Mouse (Mus musculus) brain, embryonic 18.5 days (tissue): ENCODE data around the gene Tpr.

Experiments
- DNase-seq: peaks from one replicate; pipeline ENCODE4 v3.0.0-alpha.2; 2012; ENCODE audit warnings: low read depth, low spot score

Tpr gene

GRCm38 (mm10) chr1:150392638-150393487 lies at the start of gene Tpr, which contains the start of gene Odr4:
Gene Tpr, plus strand, starts transcription at chr1:150392838.
Gene Odr4, minus strand, starts transcription at chr1:150393080.
- DNase-seq, result peak; percentile 98

- DNase-seq, result no peak
Measured at GRCm38 (mm10) chr1:150360864-150361263, 31.8 kb upstream of the Tpr start.

DNA sequence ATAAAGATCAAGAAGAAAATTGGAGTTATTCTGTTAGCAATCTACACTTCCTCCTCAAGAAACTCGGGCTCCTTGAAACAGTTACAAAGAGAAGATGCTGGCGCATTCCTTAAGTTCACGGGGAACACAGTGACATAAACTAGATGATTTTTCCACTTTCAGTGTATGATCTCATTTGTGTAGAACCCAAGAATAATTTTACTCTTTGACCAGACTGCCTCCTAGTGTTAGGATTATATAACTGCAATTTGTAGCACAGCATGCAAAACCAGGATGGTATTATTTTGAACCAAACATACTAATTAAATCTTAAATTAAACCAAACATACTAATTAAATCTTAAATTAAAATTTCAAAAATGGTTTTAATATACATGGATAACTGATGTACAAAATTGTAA lies 19.7 kb upstream of the Tpr start:
- DNase-seq, result no peak

DNA sequence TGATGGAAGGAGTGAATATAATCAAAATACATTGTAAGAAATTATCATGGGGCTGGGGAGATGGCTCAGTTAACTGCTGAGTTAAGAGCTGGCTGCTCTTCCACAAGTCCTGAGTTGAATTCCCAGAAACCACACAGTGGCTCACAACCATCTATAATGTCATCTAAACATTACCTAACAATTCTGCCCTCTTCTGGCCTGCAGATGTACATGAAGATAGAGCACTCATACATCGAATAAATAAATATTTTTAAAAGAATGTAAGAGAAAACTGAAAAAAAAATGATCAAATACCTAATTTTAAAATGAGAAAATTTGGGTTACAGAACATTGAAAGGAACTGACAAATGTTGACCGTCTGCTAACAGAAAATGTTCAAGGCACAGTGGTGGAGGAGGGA lies 18.4 kb upstream of the Tpr start:
- DNase-seq, result no peak

DNA sequence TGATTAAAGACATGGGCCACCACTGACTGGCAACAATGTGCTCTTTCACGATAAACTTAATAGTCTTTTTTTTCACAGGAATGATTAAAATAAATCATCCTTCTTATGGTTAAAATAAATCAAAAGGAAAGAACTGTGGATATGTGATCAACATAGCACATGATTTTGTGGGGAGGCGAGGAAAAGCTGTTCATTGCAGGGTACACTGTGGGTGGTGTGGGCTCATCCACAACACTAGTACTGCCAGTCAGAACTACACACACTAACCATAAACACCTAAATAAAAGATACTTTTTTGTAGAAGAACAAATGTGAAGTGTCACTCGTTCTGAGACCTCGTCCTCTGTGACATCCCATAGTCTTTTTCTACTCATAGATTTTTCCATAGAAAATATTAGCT lies 8.5 kb upstream of the Tpr start:
- no peak for DNase-seq

GRCm38 (mm10) chr1:150387572-150387971 lies 5.1 kb upstream of the Tpr start:
- DNase-seq, result no peak

DNA sequence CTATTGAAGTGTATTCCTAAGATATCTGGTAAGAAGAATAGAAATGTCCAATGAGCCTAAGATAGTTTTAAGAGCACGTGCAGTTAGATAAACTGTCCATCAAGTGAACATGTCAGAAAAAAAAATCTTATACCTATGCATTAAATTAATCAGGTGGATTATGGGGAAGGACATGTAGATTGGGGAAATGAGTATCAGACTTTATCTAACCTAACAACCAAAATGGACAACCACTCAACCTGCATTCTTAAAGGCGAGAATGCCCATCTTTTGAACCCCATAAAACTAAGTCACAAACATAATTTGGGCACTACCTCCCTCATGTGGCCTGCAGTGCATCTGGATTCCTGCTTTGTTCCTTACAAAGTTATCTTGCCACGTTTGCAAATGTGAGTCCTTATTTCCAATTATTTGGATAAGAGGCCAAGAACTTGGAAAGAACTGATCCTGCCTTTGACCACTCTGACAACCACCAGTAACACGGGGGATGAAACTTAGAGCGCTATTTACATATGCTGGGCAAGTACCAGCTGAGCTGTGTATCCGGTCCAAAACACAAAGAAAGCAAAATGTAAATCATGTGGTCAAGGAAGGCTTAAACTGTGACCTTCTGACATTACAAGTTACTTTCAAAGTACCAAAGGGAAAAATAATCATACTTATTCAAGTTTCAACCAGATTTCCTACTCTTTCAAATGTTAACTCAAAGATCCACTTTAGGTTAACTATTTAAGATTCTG lies 3.1 kb upstream of the Tpr start:
- DNase-seq, result no peak

DNA sequence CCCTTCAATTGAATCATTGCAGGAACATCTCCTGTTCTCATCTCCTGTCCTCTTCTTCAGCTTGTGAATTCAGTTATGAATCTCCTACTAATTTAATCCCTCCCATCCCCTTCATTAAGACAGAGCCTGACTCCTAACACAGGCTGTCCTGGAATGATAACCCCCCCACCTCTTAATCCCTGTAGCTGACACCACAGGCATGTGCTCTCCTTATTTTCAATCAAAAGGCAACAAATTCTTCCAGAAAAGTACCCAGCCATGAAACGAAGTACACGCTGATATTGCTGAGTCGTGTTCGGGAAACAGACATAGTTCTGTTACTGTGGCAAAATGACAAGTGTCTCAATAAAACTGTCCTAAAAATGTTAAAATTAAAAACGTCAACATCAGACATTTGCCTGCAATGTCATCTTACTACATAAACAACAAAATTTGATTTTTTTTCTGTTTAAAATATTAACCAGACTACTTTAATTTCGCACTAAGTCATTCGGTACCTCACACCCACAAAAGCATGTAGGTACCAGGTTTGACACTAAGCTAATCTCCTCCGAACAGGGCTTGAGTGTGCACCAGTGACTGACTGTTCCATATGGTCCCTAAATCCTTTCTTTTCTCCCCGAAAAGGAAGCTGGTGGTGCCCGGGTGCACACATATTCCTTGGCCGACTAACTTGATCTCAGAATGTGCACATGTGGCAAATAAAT lies 554 bp upstream of the Tpr start:
- DNase-seq, result no peak

GRCm38 (mm10) chr1:150393488-150393852 lies 832 bp downstream of the Tpr start:
- DNase-seq, result no peak

- DNase-seq, result no peak
Measured at GRCm38 (mm10) chr1:150396001-150396400, 3.4 kb downstream of the Tpr start.

DNA sequence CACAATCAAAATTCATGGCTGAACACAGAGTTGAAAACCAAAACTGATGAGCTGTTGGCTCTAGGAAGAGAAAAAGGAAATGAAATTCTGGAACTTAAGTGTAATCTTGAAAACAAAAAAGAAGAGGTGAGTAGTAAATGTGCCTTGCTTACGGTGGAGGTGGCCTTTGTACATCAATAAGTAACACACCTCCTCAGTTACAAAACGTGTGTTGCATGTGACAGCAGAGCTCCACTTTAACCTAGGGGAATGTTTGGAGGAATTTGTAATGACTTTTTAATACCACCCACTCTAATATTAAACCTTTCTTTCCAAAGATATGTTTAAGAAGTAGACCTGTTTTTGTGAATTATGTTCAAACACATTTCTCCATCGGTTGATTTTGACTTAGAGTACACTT lies 11.3 kb downstream of the Tpr start:
- DNase-seq, result no peak

- DNase-seq, result no peak
Measured at GRCm38 (mm10) chr1:150404555-150404954, 11.9 kb downstream of the Tpr start.

- DNase-seq, result no peak
Measured at GRCm38 (mm10) chr1:150407285-150407684, 14.6 kb downstream of the Tpr start.

GRCm38 (mm10) chr1:150409996-150410395 lies 17.4 kb downstream of the Tpr start:
- DNase-seq, result no peak

GRCm38 (mm10) chr1:150416006-150416405 lies 23.4 kb downstream of the Tpr start:
- DNase-seq, result no peak

DNA sequence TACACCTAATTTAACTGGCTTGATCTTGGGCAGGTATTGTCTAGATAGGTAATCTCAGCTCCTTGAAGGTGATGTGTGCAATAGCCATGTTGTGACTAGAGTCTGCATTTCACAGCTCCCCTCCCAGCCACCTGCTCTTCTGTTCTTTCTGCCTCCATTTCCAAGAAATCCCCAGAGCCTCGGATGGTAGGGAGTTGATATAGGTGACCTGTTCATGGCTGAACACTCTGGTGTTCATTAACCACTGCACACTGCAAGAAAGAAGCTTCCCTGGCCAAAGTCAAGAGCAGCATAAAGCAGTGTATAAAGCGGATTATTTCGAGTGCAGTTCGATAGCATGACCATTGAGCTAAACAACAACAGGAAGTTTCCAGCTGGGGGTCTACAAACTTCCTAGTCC lies 25.8 kb downstream of the Tpr start:
- DNase-seq, result no peak

GRCm38 (mm10) chr1:150425665-150426064 lies 33.0 kb downstream of the Tpr start:
- DNase-seq, result no peak

DNA sequence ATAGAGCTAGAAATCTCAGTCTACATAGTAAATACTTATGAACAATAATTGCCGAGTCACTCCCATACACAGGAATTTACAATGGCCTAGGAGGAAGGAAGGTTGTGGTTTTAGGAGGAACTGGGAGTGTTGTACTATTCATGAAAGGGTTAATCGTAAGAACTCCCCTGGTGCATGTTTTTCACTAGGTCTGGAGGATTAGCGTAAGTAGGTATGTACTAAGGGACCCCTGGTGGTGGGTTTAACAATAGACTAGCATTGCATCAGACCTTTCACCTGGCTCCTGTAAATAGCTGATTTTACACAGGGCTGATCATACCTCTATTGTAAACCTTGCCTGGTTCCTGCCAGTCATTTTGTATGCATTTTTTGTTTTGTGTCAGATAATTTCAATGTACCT lies 33.6 kb downstream of the Tpr start:
- no peak for DNase-seq

DNA sequence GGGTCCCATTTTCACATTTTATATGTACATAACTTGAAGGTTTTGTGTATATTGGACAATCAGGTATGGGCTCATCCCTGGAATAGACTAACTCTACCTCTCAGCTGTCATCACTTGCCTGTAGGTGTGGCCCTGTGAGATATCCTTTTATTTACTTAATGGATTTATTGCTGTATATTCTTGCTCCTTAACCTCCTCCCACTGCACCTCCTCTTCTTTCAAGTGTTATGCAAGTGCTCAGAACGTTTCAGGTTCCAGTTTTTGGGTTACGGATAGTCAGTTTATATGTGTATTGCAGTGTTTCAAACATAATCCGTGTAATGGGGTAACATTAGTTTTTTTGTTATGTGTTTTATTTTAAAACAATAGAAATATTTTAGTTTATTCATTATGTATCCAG lies 46.0 kb downstream of the Tpr start:
- DNase-seq, result no peak

GRCm38 (mm10) chr1:150441731-150442130 lies 49.1 kb downstream of the Tpr start:
- DNase-seq, result no peak

DNA sequence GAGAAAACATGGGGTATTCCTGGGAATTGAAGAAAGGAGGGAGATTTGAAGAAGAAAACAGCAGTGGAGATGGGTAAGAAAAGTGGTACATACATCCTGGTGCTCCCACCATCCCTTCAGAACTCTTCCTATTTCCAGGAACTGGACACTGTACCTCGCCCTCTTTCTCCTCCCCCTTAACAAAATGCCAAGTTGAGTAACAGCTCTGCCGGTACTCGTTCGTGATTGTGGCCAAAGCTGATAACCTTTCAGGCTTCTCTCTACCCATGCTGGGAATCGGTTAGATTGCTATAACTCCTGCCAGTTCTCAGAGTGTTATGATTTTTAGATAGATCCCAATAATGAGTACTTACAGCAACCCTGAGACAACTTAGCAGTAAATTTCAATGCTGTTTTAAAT lies 66.3 kb downstream of the Tpr start:
- no peak for DNase-seq

DNA sequence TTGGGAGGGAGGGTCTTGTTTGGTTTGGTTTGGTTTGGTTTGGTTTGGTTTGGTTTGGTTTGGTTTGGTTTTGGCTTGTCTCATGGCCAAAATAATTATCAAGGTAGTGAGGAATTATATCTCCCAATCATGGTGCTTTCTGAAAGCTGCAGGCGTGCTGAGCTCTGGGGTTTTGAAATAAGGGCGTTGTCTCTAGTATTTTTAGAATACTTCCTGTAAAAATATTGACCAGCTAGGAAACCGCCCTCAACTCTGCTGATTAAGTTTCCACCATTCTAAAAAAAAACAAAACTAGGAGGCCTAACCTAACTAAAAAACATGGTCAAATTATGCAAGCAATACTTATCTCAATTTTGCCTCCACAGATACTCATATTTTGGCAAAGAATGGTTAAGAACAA lies 67.0 kb downstream of the Tpr start:
- no peak for DNase-seq
